Mouse (Mus musculus) lung, embryonic 15.5 days (tissue): ENCODE results near the gene Cyp4f14. TPM values are rescaled to one million over a fixed set of nuclear protein-coding genes. Genes with fewer than 3 reads are reported as not detected.
A peak's percentile ranks its signal among the peaks of the same experiment; 100 is the strongest.

Experiments used
- ATAC-seq: fragments of 200-750 bp; cut with Nextera tagmentation; 2 replicates; pipeline ENCODE4 v1.8.0; 2017; ENCODE audit warnings: moderate number of reproducible peaks, borderline replicate concordance; ENCODE audit not compliant: low FRiP score, low TSS enrichment; ENCODE audit errors: extremely low read depth
- H3K27ac ChIP-seq: fragments of 300-500 bp; sonication (generic); 2 replicates; pipeline ENCODE4 v1.5.1; 2015; ENCODE audit warnings: moderate library complexity, mild to moderate bottlenecking, inconsistent platforms
- H3K27me3 ChIP-seq: fragments of 300-500 bp; sonication (generic); 2 replicates; pipeline ENCODE4 v1.6.1; 2015; ENCODE audit warnings: inconsistent platforms
- H3K36me3 ChIP-seq: fragments of 300-500 bp; sonication (generic); 2 replicates; pipeline ENCODE4 v1.6.1; 2015; ENCODE audit warnings: inconsistent platforms
- H3K4me1 ChIP-seq: fragments of 300-500 bp; sonication (generic); 2 replicates; pipeline ENCODE4 v1.6.1; 2015; ENCODE audit warnings: inconsistent platforms
- H3K4me2 ChIP-seq: fragments of 300-500 bp; sonication (generic); 2 replicates; pipeline ENCODE4 v1.6.1; 2015; ENCODE audit warnings: inconsistent platforms, mild to moderate bottlenecking, moderate library complexity
- H3K4me3 ChIP-seq: fragments of 300-500 bp; sonication (generic); 2 replicates; pipeline ENCODE4 v1.5.1; 2015; ENCODE audit warnings: mild to moderate bottlenecking, inconsistent platforms
- H3K9ac ChIP-seq: fragments of 300-500 bp; sonication (generic); 2 replicates; pipeline ENCODE4 v1.6.1; 2015; ENCODE audit warnings: inconsistent platforms
- H3K9me3 ChIP-seq: fragments of 300-500 bp; sonication (generic); 2 replicates; pipeline ENCODE4 v1.6.1; 2016; ENCODE audit warnings: inconsistent platforms
- WGBS: fragments of 180-500 bp; shearing (Covaris S2); methylation state at CpG from one replicate; pipeline ENCODE4 v1.1.7; 2015; 5-methylcytosine and 5-hydroxymethylcytosine counted together
- polyA plus RNA-seq: library from polyadenylated mRNA; unstranded; fragments of >200 nt; fragmentation: Nextera tagmentation; extraction: Ambion mirVana; gene quantifications from 2 replicates; pipeline ENCODE4 v1.2.1, GENCODE M21; 2015

Gene Cyp4f14
- not detected in 2 replicates for polyA plus RNA-seq

DNA sequence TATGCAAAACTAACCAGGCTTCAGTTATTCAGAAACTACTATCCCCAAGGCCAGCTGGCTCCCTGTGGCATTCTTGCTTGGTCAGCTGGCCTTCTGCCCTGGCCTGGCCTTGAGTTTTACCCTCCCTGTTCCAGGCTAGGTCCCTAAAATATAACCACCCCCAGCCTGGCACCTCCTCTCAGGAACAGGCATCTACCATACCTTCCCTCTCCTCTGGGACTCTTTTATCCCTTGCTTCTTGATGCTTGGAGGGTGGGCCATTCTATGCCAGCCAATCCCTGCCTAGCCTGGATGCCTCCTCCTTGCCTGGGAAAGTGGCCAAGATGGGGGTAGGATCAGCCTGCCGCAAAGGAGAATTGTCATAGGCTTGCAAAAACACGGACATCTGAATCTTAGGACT lies at the start of gene Cyp4f14:
Cyp4f14 (minus strand) TSS at position 212 of the 400 bp plus-strand sequence.
- WGBS, result 46% methylated on average over 2 of the region's 2 CpGs
- no peaks in the 10 kb centered on the region; the same call in 1 of the 2 replicates for H3K9me3 ChIP-seq

DNA sequence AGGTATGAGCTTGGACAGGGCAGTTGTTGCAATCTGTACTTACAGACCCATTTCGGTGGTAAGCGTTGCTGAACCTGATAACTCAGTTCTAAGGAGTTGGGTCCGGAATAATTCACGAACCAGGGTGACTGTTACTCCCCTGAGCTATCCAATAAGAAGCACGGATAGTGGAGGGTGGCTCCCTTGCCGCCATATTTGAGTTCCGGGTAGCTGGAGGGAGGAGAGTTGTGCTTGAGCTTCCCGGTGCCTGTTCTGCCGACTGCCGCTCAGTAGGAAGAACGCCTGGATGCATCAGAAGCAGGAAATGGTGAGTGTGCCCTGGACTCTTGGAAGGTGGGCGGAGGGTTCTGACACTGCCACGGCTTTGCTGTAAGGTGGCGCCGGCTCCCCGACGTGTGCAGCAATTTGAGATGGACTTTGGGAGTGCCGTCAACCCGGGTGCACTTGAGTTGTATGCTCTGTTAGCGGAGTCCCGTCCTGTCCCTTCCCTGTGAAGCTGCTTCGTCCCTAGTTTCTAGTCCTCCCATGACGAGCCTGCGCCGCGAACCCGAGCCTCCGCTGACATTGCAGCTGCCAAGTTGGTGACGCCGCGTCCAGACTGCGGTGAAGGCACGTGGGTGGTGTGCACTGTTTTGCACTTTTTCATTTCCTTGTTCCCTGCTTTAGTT lies 48.6 kb upstream of the Cyp4f14 start, which contains the start of gene Zfp472:
Zfp472 (plus strand) TSS at position 192 of the 668 bp plus-strand sequence.
- H3K9me3 ChIP-seq, result no peaks in the 10 kb centered on the region
- H3K36me3 ChIP-seq, result no peaks in the 10 kb centered on the region

More for the DNA sequence above, at the start of gene Cyp4f14:
- H3K4me2 ChIP-seq, result no peak within 1 kb of the TSS
- ATAC-seq, result no peak
- H3K9ac ChIP-seq, result no peak within 1 kb of the TSS
- no peaks in the 10 kb centered on the region for H3K27me3 ChIP-seq
- no peak within 1 kb of the TSS for H3K4me3 ChIP-seq
- H3K36me3 ChIP-seq, result no peaks in the 10 kb centered on the region
- no peaks in the 10 kb centered on the region for H3K4me1 ChIP-seq
- H3K27ac ChIP-seq, result no peak within 1 kb of the TSS

DNA sequence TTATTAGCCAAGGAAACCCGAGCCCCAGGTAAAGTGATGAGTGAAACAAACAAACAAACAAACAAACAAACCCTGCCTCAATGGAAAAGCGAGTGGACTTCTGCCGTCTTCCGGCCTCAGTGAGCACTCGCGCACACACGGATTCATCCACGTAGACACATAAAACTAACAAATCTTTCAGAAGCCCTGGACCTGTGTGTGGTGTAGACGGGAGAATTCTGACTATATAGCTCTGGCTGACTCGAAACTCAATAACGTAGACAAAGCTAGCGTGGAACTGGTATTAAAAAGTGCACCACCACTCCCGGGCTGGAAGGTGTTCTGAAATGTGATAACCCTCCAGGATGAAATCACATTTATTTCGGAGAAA lies 48.1 kb upstream of the Cyp4f14 start:
- Histone ChIP-seq H3K9ac (peak overlapping the region; percentile 48), H3K4me3 (peak overlapping the region; percentile 60), H3K9me3 (no peaks in the 10 kb centered on the region), H3K4me1 (peaks cover 19% of the 10 kb centered on the region), H3K36me3 (no peaks in the 10 kb centered on the region), H3K27me3 (no peaks in the 10 kb centered on the region), H3K4me2 (peak overlapping the region; percentile 79), H3K27ac (peak overlapping the region; percentile 57)
- peak; percentile 60 for ATAC-seq
- WGBS, result 2% methylated on average over 14 of the region's 14 CpGs

More for the DNA sequence above, 48.6 kb upstream of the Cyp4f14 start, which contains the start of gene Zfp472:
- peak; percentile 99 for ATAC-seq
- Histone ChIP-seq H3K27ac (peak within 1 kb of the TSS; percentile 85), H3K9ac (peak within 1 kb of the TSS; percentile 65), H3K4me2 (peak within 1 kb of the TSS; percentile 79), H3K4me3 (peak within 1 kb of the TSS; percentile 60), H3K4me1 (peaks cover 19% of the 10 kb centered on the region), H3K27me3 (no peaks in the 10 kb centered on the region)
- under 1% methylated on average over 33 of the region's 33 CpGs for WGBS

DNA sequence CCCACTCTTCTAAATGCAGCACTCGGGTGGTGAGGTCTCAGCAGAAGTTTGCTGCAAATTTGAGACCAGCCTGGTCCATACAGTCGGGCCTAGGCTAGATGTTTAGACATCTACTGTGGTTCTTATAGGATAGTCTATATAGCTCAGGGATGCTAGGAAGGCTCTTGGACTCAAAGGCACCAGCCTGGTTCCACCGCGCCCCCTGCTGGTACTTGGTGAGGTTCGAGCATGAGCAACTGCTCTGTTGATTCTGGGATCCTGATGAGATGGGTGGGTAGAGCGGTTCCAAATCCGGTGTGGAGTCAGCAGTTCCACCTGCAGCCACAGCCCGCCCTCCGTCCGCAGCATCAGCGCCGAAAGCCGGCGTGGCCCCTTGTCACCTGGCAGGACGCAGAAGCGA lies 34.3 kb upstream of the Cyp4f14 start:
- H3K4me3 ChIP-seq, result no peak overlapping the region
- H3K36me3 ChIP-seq, result no peaks in the 10 kb centered on the region
- H3K27me3 ChIP-seq, result no peaks in the 10 kb centered on the region
- no peak overlapping the region for H3K4me2 ChIP-seq
- no peak overlapping the region for H3K9ac ChIP-seq
- H3K4me1 ChIP-seq, result peaks cover 13% of the 10 kb centered on the region
- no peak overlapping the region for H3K27ac ChIP-seq
- 0 out of 2 replicates have a peak, but pooled peaks have one; percentile 4 for ATAC-seq
- 29% methylated on average over 16 of the region's 16 CpGs for WGBS
- no peaks in the 10 kb centered on the region for H3K9me3 ChIP-seq

DNA sequence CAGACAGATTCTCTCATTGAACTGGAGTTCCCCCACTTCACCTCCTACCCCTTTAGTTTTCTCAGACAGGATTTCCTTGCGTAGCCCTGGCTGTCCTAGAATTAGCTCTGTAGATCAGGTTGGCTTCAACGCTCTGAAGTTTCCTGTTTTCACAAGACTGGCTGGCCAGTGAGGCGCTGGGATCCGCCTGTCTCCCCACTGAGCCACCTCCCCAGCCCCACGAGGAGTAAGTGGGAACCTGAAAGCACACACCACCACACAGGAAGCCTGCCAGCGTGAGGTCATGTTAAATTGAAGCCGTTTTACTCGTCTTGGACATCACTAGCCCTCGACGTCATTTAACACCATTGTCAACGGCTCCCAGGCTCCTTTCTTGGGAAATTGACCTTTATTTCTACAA lies 33.9 kb upstream of the Cyp4f14 start:
- Histone ChIP-seq H3K27me3 (no peaks in the 10 kb centered on the region), H3K4me3 (no peak overlapping the region), H3K4me2 (no peak overlapping the region), H3K27ac (no peak overlapping the region), H3K9me3 (no peaks in the 10 kb centered on the region), H3K4me1 (peaks cover 16% of the 10 kb centered on the region), H3K36me3 (no peaks in the 10 kb centered on the region), H3K9ac (no peak overlapping the region)
- no peak for ATAC-seq
- 72% methylated on average over 11 of the region's 11 CpGs for WGBS

- Histone ChIP-seq H3K36me3 (no peaks in the 10 kb centered on the region), H3K4me3 (no peak overlapping the region), H3K27ac (no peak overlapping the region), H3K4me2 (no peak overlapping the region), H3K9me3 (no peaks in the 10 kb centered on the region), H3K27me3 (no peaks in the 10 kb centered on the region), H3K9ac (no peak overlapping the region), H3K4me1 (peaks cover 16% of the 10 kb centered on the region)
- ATAC-seq, result no peak
- WGBS, result 85% methylated on average over 3 of the region's 3 CpGs
These were observed 33.0 kb upstream of the Cyp4f14 start for GRCm38 (mm10) chr17:32950136-32950535.

- Histone ChIP-seq H3K27me3 (no peaks in the 10 kb centered on the region), H3K9me3 (no peaks in the 10 kb centered on the region), H3K4me2 (peak within 1 kb of the TSS; percentile 90), H3K9ac (peak within 1 kb of the TSS; percentile 70), H3K4me1 (peaks cover 16% of the 10 kb centered on the region), H3K36me3 (no peaks in the 10 kb centered on the region), H3K4me3 (peak within 1 kb of the TSS; percentile 70), H3K27ac (peak within 1 kb of the TSS; percentile 82)
- peak; percentile 97 for ATAC-seq
- WGBS, result 11% methylated on average over 12 of the region's 12 CpGs
These were observed 30.2 kb upstream of the Cyp4f14 start, which contains the start of gene Cyp4f13 for GRCm38 (mm10) chr17:32947215-32947914. Gene Cyp4f13, minus strand, starts transcription at chr17:32947402.

DNA sequence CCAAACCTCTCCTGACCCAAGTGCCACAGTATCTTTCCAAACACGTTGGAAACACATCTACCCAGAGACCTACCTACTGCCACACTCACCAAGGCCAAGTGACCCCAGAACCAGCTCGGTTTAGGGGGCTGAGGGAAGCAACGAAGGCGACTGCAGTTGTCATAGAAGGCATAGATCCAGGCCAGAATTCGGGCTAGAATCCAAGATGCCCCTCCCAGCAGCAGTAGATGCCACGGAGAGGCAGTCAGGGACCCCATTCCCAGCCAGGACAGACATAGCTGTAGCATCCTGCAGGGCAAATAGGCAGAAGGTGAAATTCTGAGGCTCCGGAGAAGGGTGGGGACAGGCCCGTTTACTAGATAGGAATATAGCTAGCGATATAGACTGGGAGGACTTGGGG lies 29.6 kb upstream of the Cyp4f14 start:
- no peak for ATAC-seq
- Histone ChIP-seq H3K36me3 (no peaks in the 10 kb centered on the region), H3K4me2 (peak overlapping the region; percentile 90), H3K9ac (peak overlapping the region; percentile 70), H3K4me3 (peak overlapping the region; percentile 70), H3K4me1 (peaks cover 16% of the 10 kb centered on the region), H3K27ac (peak overlapping the region; percentile 82), H3K9me3 (no peaks in the 10 kb centered on the region), H3K27me3 (no peaks in the 10 kb centered on the region)
- WGBS, result 45% methylated on average over 9 of the region's 9 CpGs

- Histone ChIP-seq H3K4me2 (no peak overlapping the region), H3K4me3 (no peak overlapping the region), H3K9me3 (no peaks in the 10 kb centered on the region), H3K27ac (no peak overlapping the region), H3K36me3 (no peaks in the 10 kb centered on the region), H3K9ac (no peak overlapping the region), H3K27me3 (no peaks in the 10 kb centered on the region), H3K4me1 (peaks cover 16% of the 10 kb centered on the region)
- no peak for ATAC-seq
- WGBS, result 65% methylated on average over 3 of the region's 3 CpGs
These were observed 27.4 kb upstream of the Cyp4f14 start for GRCm38 (mm10) chr17:32944402-32945035.

DNA sequence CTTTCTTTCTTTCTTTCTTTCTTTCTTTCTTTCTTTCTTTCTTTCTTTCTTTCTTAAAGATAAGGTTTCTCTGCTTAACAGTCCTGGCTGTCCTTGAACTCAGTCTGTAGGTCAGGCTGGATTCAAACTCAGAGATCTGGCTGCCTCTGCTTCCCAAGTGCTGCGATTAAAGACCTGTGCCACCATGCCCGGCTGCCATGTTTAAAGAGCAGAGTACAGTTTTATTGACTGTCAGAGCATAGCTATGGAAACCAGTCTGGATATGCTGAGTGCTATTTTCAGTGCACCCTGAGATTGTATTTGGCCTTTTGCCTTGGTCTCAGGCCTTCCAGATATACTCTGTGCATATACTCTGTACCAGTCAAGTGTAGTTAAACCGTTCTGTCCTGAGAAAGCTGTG lies 26.5 kb upstream of the Cyp4f14 start:
- H3K36me3 ChIP-seq, result no peaks in the 10 kb centered on the region
- 88% methylated on average over 3 of the region's 3 CpGs for WGBS
- no peaks in the 10 kb centered on the region for H3K27me3 ChIP-seq
- H3K9ac ChIP-seq, result no peak overlapping the region
- no peak overlapping the region for H3K4me2 ChIP-seq
- H3K27ac ChIP-seq, result no peak overlapping the region
- H3K9me3 ChIP-seq, result no peaks in the 10 kb centered on the region
- no peak overlapping the region for H3K4me3 ChIP-seq
- H3K4me1 ChIP-seq, result peaks cover 16% of the 10 kb centered on the region
- ATAC-seq, result no peak

- Histone ChIP-seq H3K9me3 (no peaks in the 10 kb centered on the region), H3K27me3 (no peaks in the 10 kb centered on the region), H3K9ac (no peak overlapping the region), H3K36me3 (no peaks in the 10 kb centered on the region), H3K4me3 (no peak overlapping the region), H3K4me2 (no peak overlapping the region), H3K4me1 (no peaks in the 10 kb centered on the region), H3K27ac (no peak overlapping the region)
- no peak for ATAC-seq
- WGBS, result 73% methylated on average over 4 of the region's 4 CpGs
These were observed 22.7 kb upstream of the Cyp4f14 start for GRCm38 (mm10) chr17:32939831-32940230.

DNA sequence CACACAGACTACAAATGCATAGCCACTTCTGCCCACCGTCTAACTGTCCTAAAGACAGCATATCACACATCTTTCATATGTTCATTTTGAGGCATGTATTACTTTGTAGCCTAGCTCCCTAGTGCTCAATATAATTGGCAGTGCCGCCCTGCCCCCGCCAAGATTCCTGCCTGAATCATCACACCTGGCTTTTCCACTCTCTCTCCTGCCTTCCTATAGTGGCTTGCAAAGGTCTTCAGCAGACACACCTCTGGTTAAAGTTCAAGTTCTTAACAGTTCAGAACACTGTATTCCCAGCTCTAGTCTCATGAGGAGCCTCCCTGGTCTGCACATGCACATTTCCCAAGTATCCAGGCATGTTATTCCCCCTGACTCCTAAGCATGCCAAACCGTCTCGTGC lies 10.7 kb upstream of the Cyp4f14 start:
- no peaks in the 10 kb centered on the region for H3K9me3 ChIP-seq
- H3K4me1 ChIP-seq, result 0 out of 2 replicates have a peak, but pooled peaks cover 3% of the 10 kb centered on the region
- no peak overlapping the region for H3K4me2 ChIP-seq
- 74% methylated on average over 5 of the region's 5 CpGs for WGBS
- no peaks in the 10 kb centered on the region for H3K27me3 ChIP-seq
- H3K27ac ChIP-seq, result no peak overlapping the region
- H3K36me3 ChIP-seq, result no peaks in the 10 kb centered on the region
- ATAC-seq, result no peak
- no peak overlapping the region for H3K4me3 ChIP-seq
- H3K9ac ChIP-seq, result no peak overlapping the region
